Mouse (Mus musculus) layer of hippocampus, adult 2 months (tissue): Measurements from ENCODE around the gene Kcnma1. TPM values are rescaled to one million over a fixed set of nuclear protein-coding genes. Genes with fewer than 3 reads are reported as not detected.

Experiments used
- DNase-seq, 2 experiments: peaks; one replicate each; pipeline ENCODE4 v3.0.0; 2022; ENCODE audit warnings: low spot score in 2 of 2
- H3K27ac ChIP-seq: fragments of 200-600 bp; 2 replicates; pipeline ENCODE4 v1.8.1; 2022
- H3K4me3 ChIP-seq: fragments of 200-600 bp; 2 replicates; pipeline ENCODE4 v1.8.1; 2022; ENCODE audit warnings: mild to moderate bottlenecking
- CTCF ChIP-seq: fragments of 200-600 bp; conservative IDR thresholded peaks from 2 replicates; pipeline ENCODE4 v1.8.1; 2022; ENCODE audit warnings: antibody characterized with exemption, mild to moderate bottlenecking, moderate library complexity
- total RNA-seq, 2 experiments: library from RNA; stranded (reverse); gene quantifications; 2 replicates each; pipeline ENCODE4 v1.2.3; 2021

The Kcnma1 gene
- total RNA-seq, 2 experiments from 2014 or later: 141 to 145 TPM

GRCm38 (mm10) chr14:23357529-23358278 lies 656.6 kb downstream of the Kcnma1 start:
- TF ChIP-seq CTCF: no peak
- DNase-seq: no peak
- H3K4me3 ChIP-seq: no peak overlapping the region

GRCm38 (mm10) chr14:23326786-23327185 lies 687.5 kb downstream of the Kcnma1 start:
- DNase-seq: no peak
- no peak for TF ChIP-seq CTCF
- no peak overlapping the region for H3K4me3 ChIP-seq
- no peak overlapping the region for H3K27ac ChIP-seq

More at GRCm38 (mm10) chr14:23357529-23358278, 656.6 kb downstream of the Kcnma1 start:
- H3K27ac ChIP-seq: no peak overlapping the region

GRCm38 (mm10) chr14:23305288-23305687 lies 709.0 kb downstream of the Kcnma1 start:
- DNase-seq: no peak
- H3K27ac ChIP-seq: no peak overlapping the region
- no peak for TF ChIP-seq CTCF

GRCm38 (mm10) chr14:23300443-23300842 lies 713.8 kb downstream of the Kcnma1 start:
- Histone ChIP-seq H3K4me3 (no peak overlapping the region), H3K27ac (no peak overlapping the region)
- no peak for DNase-seq
- no peak for TF ChIP-seq CTCF

More at GRCm38 (mm10) chr14:23305288-23305687, 709.0 kb downstream of the Kcnma1 start:
- H3K4me3 ChIP-seq: no peak overlapping the region

GRCm38 (mm10) chr14:23290634-23291033 lies 723.7 kb downstream of the Kcnma1 start:
- no peak for TF ChIP-seq CTCF
- DNase-seq: peak in 1 of 2 experiments; percentile 50

GRCm38 (mm10) chr14:23266554-23267309 lies 747.6 kb downstream of the Kcnma1 start:
- Histone ChIP-seq H3K4me3 (no peak overlapping the region), H3K27ac (no peak overlapping the region)
- peak; percentile 66 for TF ChIP-seq CTCF
- no peak for DNase-seq

More at GRCm38 (mm10) chr14:23290634-23291033, 723.7 kb downstream of the Kcnma1 start:
- H3K4me3 ChIP-seq: no peak overlapping the region
- no peak overlapping the region for H3K27ac ChIP-seq

- Histone ChIP-seq H3K4me3 (no peak overlapping the region), H3K27ac (no peak overlapping the region)
- no peak for TF ChIP-seq CTCF
- no peak for DNase-seq
Measured at GRCm38 (mm10) chr14:23253154-23253553, 761.1 kb downstream of the Kcnma1 start.

GRCm38 (mm10) chr14:23244446-23244845 lies 769.8 kb downstream of the Kcnma1 start:
- TF ChIP-seq CTCF: no peak
- DNase-seq: no peak
- no peak overlapping the region for H3K4me3 ChIP-seq
- no peak overlapping the region for H3K27ac ChIP-seq

- no peak for TF ChIP-seq CTCF
- no peak overlapping the region for H3K27ac ChIP-seq
- no peak overlapping the region for H3K4me3 ChIP-seq
- no peak for DNase-seq
Measured at GRCm38 (mm10) chr14:23243857-23244256, 770.4 kb downstream of the Kcnma1 start.

Other genes starting within 250 kb of the Kcnma1 start
- 10 to 100 TPM; 62.7 to 64.0 TPM for gene Dlg5, start 231.4 kb upstream of the Kcnma1 start, total RNA-seq